ENCODE assay signal across 1 mouse cellular context in the genomic region with DNA sequence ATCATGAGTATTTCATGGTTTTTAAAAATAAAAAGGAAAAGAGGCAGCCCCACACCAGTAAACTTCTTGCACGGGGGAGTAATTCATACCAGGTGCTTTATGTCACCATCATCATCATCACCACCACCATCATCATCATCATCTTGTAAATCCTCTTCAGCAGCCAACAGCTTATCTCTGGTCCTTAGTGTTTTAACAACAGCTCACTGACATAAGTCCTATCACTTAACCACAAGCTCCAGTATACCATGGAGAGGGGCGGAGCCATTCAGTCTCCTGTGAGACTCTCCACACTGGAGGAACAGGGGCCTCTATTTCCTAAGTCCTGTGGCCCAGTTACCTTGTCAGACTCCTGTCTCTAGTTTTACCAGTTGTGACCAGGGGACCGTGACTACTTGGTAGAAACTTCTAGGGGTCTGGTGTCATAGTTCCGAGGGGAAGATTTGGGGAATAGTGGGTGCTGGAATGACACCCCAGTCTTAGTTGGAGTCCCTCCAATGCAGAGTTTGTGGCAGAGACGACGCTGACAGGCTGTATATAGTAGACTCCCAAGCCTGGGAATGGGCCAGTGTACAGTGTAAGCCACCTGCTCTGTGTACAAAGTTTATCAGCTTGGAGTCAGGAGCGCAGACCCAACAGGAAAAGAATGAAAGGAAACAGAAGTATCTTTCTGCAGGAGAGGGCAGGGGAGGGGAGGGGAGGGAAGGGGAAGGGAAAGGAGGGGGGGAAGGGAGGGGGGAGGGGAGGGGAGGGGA.
A peak's percentile ranks its signal among the peaks of the same experiment; 100 is the strongest.
TF ChIP-seq lines count a peak whose summit lies in the region.

No protein-coding gene starts in this region.

TF ChIP-seq in MEL, 35 proteins besides CTCF, POLR2A, EP300 and RAD21 (continued from another document):
- TF ChIP-seq MAZ (IDR thresholded peaks at IDR 0.05; ENCODE audit: low read depth, low read length) (peak; percentile 68), ETS1 (IDR thresholded peaks at IDR 0.05; ENCODE audit: low read depth, low read length) (peak; percentile 82), TBP (IDR thresholded peaks at IDR 0.05; ENCODE audit: low read depth, low read length) (peak; percentile 34; the same call in 1 of the 2 replicates), GATA1 (IDR thresholded peaks at IDR 0.05; ENCODE audit: low read depth, low read length) (peak; percentile 86), USF2 (IDR thresholded peaks at IDR 0.05; ENCODE audit: borderline replicate concordance in 1 of 2, insufficient read depth in 1 of 2, low read depth in 1 of 2, low read length in 2 of 2) (no peak)
